Mouse (Mus musculus) C2C12 (cell line): ENCODE measurements around the gene Olfr791. TPM values are rescaled to one million over a fixed set of nuclear protein-coding genes. Genes with fewer than 3 reads are reported as not detected.

Experiments
- H3K27me3 ChIP-seq: one replicate; pipeline ENCODE4 v1.6.1; 2011; ENCODE audit not compliant: control insufficient read depth, insufficient read depth, insufficient read length
- H3K36me3 ChIP-seq: one replicate; pipeline ENCODE4 v1.6.1; 2011; ENCODE audit not compliant: control insufficient read depth, insufficient read depth
- H3K4me3 ChIP-seq: one replicate; pipeline ENCODE4 v1.5.1; 2011; ENCODE audit warnings: mild to moderate bottlenecking, control low read depth; ENCODE audit not compliant: poor library complexity, insufficient read depth, severe bottlenecking
- H3K79me2 ChIP-seq: one replicate; pipeline ENCODE4 v1.6.1; 2011; ENCODE audit not compliant: control insufficient read depth, insufficient read depth
- H3K79me3 ChIP-seq: one replicate; pipeline ENCODE4 v1.6.1; 2011; ENCODE audit warnings: low read depth, control low read depth
- H3ac ChIP-seq: one replicate; pipeline ENCODE3; 2011; ENCODE audit warnings: low read depth; ENCODE audit not compliant: control insufficient read depth, insufficient read length
- CEBPB ChIP-seq: IDR thresholded peaks from one replicate; pipeline ENCODE4 v1.6.1; 2011; ENCODE audit warnings: low read depth, mild to moderate bottlenecking, control low read depth, moderate library complexity
- CTCF ChIP-seq: IDR thresholded peaks from one replicate; pipeline ENCODE4 v1.5.1; 2011; ENCODE audit not compliant: control insufficient read depth, insufficient read depth, insufficient read length
- FOSL1 ChIP-seq: IDR thresholded peaks from one replicate; pipeline ENCODE4 v1.8.0; 2011; ENCODE audit warnings: mild to moderate bottlenecking, low read length; ENCODE audit not compliant: poor library complexity, insufficient read depth, severe bottlenecking
- MAX ChIP-seq: IDR thresholded peaks from one replicate; pipeline ENCODE4 v1.6.1; 2011; ENCODE audit warnings: mild to moderate bottlenecking, control low read depth
- MYOD1 ChIP-seq: IDR thresholded peaks from one replicate; pipeline ENCODE4 v1.6.1; 2011; ENCODE audit warnings: low read depth; ENCODE audit not compliant: control insufficient read depth, insufficient read length
- MYOG ChIP-seq: IDR thresholded peaks from one replicate; pipeline ENCODE4 v1.6.1; 2011; ENCODE audit not compliant: control insufficient read depth, insufficient read length; ENCODE audit errors: extremely low read depth
- USF1 ChIP-seq: IDR thresholded peaks from one replicate; pipeline ENCODE4 v1.6.1; 2011; ENCODE audit warnings: low read depth, mild to moderate bottlenecking, control low read depth, moderate library complexity
- polyA plus RNA-seq: library from polyadenylated mRNA; unstranded; fragments of >200 nt; fragmentation: generic; extraction: Trizol; gene quantifications from one replicate; pipeline ENCODE4 v1.2.1, GENCODE M21; 2012; ENCODE audit warnings: missing spikeins

Olfr791 gene
- polyA plus RNA-seq, 1 experiment, result not detected

DNA sequence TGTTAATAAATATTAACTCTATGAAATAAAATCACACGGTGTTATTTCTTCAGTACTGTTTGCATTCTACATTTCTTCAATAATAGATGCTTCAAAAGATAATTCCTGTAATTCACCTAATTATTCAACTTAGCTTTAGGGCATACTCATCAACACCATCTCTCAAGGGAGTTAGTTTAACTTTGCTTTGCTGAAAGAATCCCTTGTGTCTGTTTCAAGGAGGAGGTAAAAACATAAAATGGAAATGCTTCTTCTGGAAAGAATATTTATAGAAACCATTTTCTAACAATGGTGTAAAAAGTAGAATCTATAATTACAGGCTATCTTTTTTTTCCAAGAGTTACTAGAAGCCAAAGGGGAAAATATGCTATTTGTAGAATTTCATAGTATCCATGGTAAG, 17.3 kb downstream of the Olfr791 start, which contains the start of gene Olfr792:
Gene Olfr792 (plus strand): TSS at position 301 of the 400 bp plus-strand sequence.
- Histone ChIP-seq H3K4me3 (no peak within 1 kb of the TSS), H3K79me2 (no peaks in the 10 kb centered on the region), H3K27me3 (no peaks in the 10 kb centered on the region), H3ac (no peak within 1 kb of the TSS), H3K36me3 (no peaks in the 10 kb centered on the region), H3K79me3 (no peaks in the 10 kb centered on the region)
- TF ChIP-seq CEBPB (no peak), CTCF (no peak), USF1 (no peak), MAX (no peak), MYOD1 (no peak), MYOG (no peak), FOSL1 (no peak)

DNA sequence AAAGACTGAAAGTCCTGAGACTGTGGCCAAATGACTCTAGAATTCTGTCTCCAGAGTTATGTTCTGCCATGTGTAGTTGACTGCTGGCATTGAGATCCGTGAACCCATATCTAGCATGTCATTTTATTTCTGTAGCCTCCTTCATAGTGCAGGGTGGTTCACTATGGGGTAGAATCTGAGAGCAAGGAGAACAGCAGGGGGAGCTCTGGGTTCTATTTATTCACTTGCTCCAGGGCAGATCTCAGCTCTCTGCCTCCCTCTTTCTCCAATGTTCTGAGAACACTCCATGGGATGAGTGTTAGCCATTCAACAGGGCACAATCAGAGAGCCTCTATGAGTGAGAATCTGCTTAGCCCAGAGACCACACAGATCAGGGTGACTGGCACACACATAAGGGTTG, 27.8 kb downstream of the Olfr791 start:
- Histone ChIP-seq H3K79me3 (no peaks in the 10 kb centered on the region), H3K4me3 (no peak overlapping the region), H3ac (no peak overlapping the region), H3K27me3 (no peaks in the 10 kb centered on the region), H3K36me3 (no peaks in the 10 kb centered on the region), H3K79me2 (no peaks in the 10 kb centered on the region)
- TF ChIP-seq USF1 (no peak), MYOD1 (no peak), CEBPB (no peak), CTCF (no peak), MYOG (no peak), MAX (no peak), FOSL1 (no peak)

DNA sequence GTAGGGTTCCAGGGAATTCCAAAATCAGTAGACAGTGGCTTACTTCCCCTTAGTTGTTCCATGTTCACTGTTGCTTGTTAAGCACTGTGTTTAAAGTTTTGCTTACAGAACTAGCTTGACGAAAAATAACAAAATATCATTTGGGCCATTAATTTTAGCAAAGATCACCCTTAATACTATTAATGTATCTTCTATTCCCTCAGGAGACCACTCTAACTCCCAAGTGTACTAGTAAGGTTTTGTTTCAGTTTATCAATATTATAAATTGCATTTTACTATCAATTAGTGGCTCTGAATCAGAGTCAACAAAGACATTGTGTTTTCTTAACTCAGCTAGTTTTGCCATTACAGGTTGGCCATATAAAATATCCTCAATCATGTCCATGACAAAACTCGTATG, 45.8 kb downstream of the Olfr791 start, which contains the start of gene Olfr794:
Gene Olfr794 (plus strand): TSS at position 301 of the 400 bp plus-strand sequence.
- Histone ChIP-seq H3ac (no peak within 1 kb of the TSS), H3K79me2 (no peaks in the 10 kb centered on the region), H3K79me3 (no peaks in the 10 kb centered on the region), H3K4me3 (no peak within 1 kb of the TSS), H3K27me3 (no peaks in the 10 kb centered on the region), H3K36me3 (no peaks in the 10 kb centered on the region)
- TF ChIP-seq CTCF, result no peak
- TF ChIP-seq MAX, result no peak
- TF ChIP-seq FOSL1, result no peak
- TF ChIP-seq CEBPB, result no peak
- no peak for TF ChIP-seq MYOG
- TF ChIP-seq MYOD1, result no peak
- no peak for TF ChIP-seq USF1

DNA sequence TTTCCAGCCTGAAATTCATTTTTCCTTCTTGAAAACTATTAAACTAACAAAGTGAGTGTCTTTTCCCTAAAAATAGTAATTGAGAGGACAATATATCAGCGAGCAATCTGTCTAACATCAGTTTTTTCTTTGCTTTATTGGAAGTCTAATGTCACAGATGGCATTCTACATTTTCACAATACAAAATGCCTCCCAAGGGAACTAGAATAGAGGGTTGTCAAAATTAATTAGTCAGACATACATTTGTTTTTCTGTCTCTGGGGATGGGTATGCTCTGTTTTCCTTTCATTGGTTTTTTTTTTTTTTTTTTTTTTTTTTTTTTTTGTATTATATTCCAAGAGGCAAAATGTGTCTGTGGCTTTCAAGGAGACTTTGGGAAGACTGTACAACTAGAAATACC, 55.5 kb downstream of the Olfr791 start:
- Histone ChIP-seq H3K4me3 (no peak overlapping the region), H3K27me3 (no peaks in the 10 kb centered on the region), H3ac (no peak overlapping the region), H3K36me3 (no peaks in the 10 kb centered on the region), H3K79me3 (no peaks in the 10 kb centered on the region), H3K79me2 (no peaks in the 10 kb centered on the region)
- no peak for TF ChIP-seq USF1
- TF ChIP-seq MAX, result no peak
- no peak for TF ChIP-seq CTCF
- TF ChIP-seq CEBPB, result no peak

Other genes with a start within 250 kb of the Olfr791 start
- gene Olfr780, start 203.7 kb upstream of the Olfr791 start, polyA plus RNA-seq, result not detected
- gene Olfr781, start 192.9 kb upstream of the Olfr791 start, polyA plus RNA-seq, result not detected
- not detected for gene Olfr782, start 172.9 kb upstream of the Olfr791 start, polyA plus RNA-seq
- 0.02 TPM for gene Olfr784, start 137.7 kb upstream of the Olfr791 start, polyA plus RNA-seq
- not detected for gene Olfr785, start 116.4 kb upstream of the Olfr791 start, polyA plus RNA-seq
- gene Olfr786, start 94.5 kb upstream of the Olfr791 start, polyA plus RNA-seq, result not detected
- not detected for gene Olfr787, start 59.9 kb upstream of the Olfr791 start, polyA plus RNA-seq
- not detected for gene Olfr788, start 50.8 kb upstream of the Olfr791 start, polyA plus RNA-seq
- gene Olfr789, start 37.0 kb upstream of the Olfr791 start, polyA plus RNA-seq, result not detected
- not detected for gene Olfr790, start 23.3 kb upstream of the Olfr791 start, polyA plus RNA-seq
- gene Olfr792, start 17.4 kb downstream of the Olfr791 start, polyA plus RNA-seq, result not detected
- gene Olfr794, start 45.9 kb downstream of the Olfr791 start, polyA plus RNA-seq, result not detected
- not detected for gene Olfr796, start 90.8 kb downstream of the Olfr791 start, polyA plus RNA-seq
- gene Olfr798, start 106.1 kb downstream of the Olfr791 start, polyA plus RNA-seq, result not detected
- not detected for gene Olfr799, start 115.7 kb downstream of the Olfr791 start, polyA plus RNA-seq
- not detected for gene Olfr800, start 135.9 kb downstream of the Olfr791 start, polyA plus RNA-seq
- gene Olfr801, start 152.1 kb downstream of the Olfr791 start, polyA plus RNA-seq, result not detected
- gene Olfr802, start 166.4 kb downstream of the Olfr791 start, polyA plus RNA-seq, result not detected
- gene Olfr803, start 172.5 kb downstream of the Olfr791 start, polyA plus RNA-seq, result not detected
- gene Olfr804, start 181.4 kb downstream of the Olfr791 start, polyA plus RNA-seq, result not detected
- not detected for gene Olfr805, start 207.6 kb downstream of the Olfr791 start, polyA plus RNA-seq
- not detected for gene Olfr806, start 220.1 kb downstream of the Olfr791 start, polyA plus RNA-seq
- gene Olfr807, start 236.0 kb downstream of the Olfr791 start, polyA plus RNA-seq, result not detected
- not detected for gene Olfr808, start 243.7 kb downstream of the Olfr791 start, polyA plus RNA-seq